Mouse (Mus musculus) cortical plate, adult 2 months (tissue): ENCODE data around the gene Myh7b. TPM values are rescaled to one million over a fixed set of nuclear protein-coding genes. Genes with fewer than 3 reads are reported as not detected.
A peak's percentile ranks its signal among the peaks of the same experiment; 100 is the strongest.

Experiments
- H3K27ac ChIP-seq: fragments of 200-500 bp; 2 replicates; pipeline ENCODE4 v1.5.1; 2012; ENCODE audit warnings: low read length, control low read depth, inconsistent platforms; ENCODE audit not compliant: insufficient read depth
- H3K4me1 ChIP-seq: fragments of 200-500 bp; 2 replicates; pipeline ENCODE4 v1.6.1; 2011; ENCODE audit warnings: low read length; ENCODE audit not compliant: control insufficient read depth, insufficient read depth
- H3K4me3 ChIP-seq: fragments of 200-500 bp; 2 replicates; pipeline ENCODE4 v1.5.1; 2011; ENCODE audit warnings: mild to moderate bottlenecking, low read length, control low read depth; ENCODE audit not compliant: insufficient read depth
- CTCF ChIP-seq: fragments of 200-500 bp; IDR thresholded peaks from 2 replicates; pipeline ENCODE4 v1.5.1; 2011; ENCODE audit warnings: mild to moderate bottlenecking, control low read depth, low read length; ENCODE audit not compliant: insufficient read depth; ENCODE audit errors: extremely low read depth
- POLR2A ChIP-seq: fragments of 200-500 bp; IDR thresholded peaks from 2 replicates; pipeline ENCODE4 v1.6.1; 2011; ENCODE audit warnings: mild to moderate bottlenecking, low read length, control low read depth; ENCODE audit not compliant: insufficient read depth; ENCODE audit errors: extremely low read depth
- polyA plus RNA-seq: library from polyadenylated mRNA; depleted of rRNA; stranded (reverse); fragments of >200 nt; gene quantifications from 2 replicates; pipeline ENCODE4 v1.2.3, GENCODE M21; 2012

Myh7b gene
- polyA plus RNA-seq, 1 experiment, result 10.5 TPM

DNA sequence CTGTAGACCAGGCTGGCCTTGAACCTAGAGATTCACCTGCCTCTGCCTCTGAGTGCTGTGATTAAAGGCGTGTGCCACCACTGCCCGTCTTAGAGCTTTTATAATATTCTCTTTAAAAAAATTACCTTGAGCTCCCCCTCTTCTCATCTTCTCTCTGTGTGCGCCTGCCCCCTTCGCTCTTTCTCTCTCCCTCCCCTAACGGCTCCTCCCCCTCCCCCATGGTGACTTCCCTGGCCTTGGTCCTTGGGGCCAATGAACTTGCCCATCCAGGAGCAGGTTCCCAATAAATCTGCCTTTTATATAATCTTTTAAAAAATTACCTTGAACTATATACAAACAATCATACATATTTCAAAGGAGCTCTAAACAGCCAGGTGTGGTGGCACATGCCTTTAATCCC, 28.0 kb upstream of the Myh7b start:
- TF ChIP-seq POLR2A (no peak), CTCF (no peak)
- no peaks in the 10 kb centered on the region for H3K4me1 ChIP-seq
- no peak overlapping the region for H3K27ac ChIP-seq
- H3K4me3 ChIP-seq, result no peak overlapping the region

DNA sequence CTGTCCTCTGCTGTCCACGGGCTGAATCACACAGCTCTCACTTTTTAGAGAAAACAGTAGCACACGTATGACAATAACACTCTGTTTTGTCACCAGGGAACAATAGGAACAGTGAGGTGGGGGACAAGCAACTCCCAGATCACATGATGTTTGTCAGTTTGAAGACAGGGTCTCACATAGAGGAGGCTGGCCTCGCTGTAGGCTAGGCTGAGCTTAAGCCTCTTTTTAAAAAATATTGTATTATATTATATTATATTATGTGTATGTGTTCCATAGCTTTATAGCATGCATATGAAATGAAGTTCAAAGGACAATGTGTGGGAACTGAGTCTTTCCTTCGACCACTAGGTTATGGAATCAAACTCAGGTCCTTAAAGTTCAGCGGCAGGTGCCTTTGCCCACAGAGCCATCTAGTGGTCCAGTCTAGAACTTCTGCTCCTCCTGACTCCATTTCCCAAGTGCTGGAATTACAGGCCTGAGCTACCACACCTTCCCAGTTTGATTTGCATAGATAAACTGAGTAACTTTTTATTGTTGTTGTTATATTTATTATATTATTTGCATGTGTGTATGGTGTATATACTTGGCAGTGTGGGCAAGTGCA, 27.0 kb upstream of the Myh7b start:
- Histone ChIP-seq H3K4me1 (no peaks in the 10 kb centered on the region), H3K4me3 (no peak overlapping the region), H3K27ac (no peak overlapping the region)
- TF ChIP-seq CTCF (peak; percentile 90), POLR2A (no peak)

DNA sequence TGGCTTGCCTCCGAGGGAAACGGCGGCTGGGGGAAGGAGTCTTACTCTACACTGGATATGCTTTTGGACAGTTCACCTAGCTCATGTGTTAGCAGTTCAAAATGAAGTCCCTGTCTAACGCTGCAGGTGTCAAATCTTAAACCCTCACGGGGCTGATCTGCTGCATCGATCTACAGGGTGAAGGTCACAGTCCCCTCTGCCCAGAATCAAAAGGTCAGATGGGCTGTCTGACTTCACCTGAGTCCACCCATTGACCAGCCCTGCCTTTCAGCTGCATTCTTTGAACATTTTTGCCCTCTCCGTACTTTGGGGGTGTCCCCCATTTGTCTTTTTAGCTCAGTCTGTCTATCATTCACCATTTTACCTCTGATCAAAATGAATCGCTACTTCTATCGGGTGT, 25.9 kb upstream of the Myh7b start:
- TF ChIP-seq CTCF (no peak), POLR2A (no peak)
- Histone ChIP-seq H3K27ac (no peak overlapping the region), H3K4me3 (no peak overlapping the region), H3K4me1 (no peaks in the 10 kb centered on the region)

DNA sequence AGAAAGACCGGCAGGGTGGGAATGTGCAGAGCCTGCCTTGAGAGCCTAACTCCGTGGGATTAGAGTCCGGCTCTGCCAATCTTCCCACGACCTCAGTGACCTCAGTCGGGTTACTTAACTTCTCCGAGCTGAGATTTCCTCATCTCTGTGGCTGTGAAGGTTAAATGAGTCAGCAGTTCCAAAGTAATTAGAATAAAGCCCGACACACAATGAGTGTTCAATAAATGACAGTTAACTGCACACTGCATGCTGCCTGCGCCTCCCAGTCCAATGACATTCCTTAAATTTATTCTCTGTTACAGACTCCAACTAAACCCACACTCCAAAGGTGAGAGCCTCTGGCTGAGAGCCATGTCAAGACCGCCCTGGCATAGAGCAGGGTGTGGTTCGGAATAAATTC, 25.5 kb upstream of the Myh7b start:
- TF ChIP-seq POLR2A (no peak), CTCF (no peak)
- Histone ChIP-seq H3K27ac (no peak overlapping the region), H3K4me1 (no peaks in the 10 kb centered on the region), H3K4me3 (no peak overlapping the region)

DNA sequence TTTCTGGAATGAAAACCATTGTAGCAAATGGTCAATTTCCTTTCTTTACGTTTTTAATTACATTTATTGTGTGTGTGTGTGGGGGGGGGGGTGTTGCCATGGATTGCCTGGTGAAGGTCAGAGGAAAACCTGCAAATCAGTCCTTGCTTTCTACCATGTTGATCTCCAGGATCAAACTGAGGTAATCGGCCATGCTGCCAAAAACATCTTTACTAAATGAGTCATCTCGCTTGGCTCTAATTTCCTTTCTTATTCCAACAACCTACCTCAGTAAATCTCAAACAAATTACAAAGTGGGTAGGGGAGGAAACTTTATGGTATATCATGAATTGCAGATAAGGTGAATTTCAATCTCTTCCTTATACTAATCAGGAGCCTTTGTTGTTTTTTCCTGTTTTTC, 22.9 kb upstream of the Myh7b start:
- Histone ChIP-seq H3K27ac (no peak overlapping the region), H3K4me3 (no peak overlapping the region), H3K4me1 (peaks cover 5% of the 10 kb centered on the region)
- TF ChIP-seq POLR2A, result no peak
- no peak for TF ChIP-seq CTCF

DNA sequence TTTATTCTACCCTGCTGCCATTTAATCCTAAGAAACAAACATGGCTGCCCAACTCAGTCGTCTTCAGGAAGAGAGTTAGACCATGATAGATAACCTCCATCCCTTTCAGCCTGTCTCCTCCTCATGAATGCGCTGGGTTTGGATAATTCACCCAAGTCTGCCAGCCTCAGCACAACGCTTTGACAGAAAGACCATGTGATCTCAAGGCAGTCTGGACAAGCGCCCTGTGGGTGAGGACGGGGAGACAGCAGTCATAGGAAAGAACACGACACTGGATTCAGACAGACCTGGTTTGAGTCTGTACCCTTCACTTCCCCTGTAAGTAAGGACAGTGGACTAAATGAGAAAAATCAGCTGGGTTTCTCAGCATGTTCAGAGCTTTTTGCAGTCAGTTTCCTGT, 21.5 kb upstream of the Myh7b start:
- TF ChIP-seq POLR2A, result no peak
- TF ChIP-seq CTCF, result no peak
- H3K4me1 ChIP-seq, result peaks cover 5% of the 10 kb centered on the region
- no peak overlapping the region for H3K27ac ChIP-seq
- H3K4me3 ChIP-seq, result no peak overlapping the region

DNA sequence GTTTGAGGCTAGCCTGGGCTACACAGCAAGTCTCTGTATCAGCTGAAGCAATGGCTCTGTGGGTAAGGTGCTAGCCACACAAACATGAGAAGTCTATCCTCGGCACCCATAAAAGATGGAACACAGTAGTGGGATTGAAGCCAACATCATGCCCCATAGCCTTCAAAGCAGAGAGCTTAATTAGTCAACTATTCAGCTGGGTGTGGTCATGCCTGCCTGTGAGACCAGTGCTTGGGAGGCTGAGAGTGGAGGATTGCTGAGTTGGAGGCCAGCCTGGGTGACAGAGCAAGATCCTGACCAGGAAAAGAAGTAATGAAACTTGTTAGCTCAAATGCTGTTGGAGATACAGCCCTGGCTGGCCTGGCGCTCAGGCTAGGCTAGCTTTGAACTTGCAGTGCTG, 20.1 kb upstream of the Myh7b start:
- no peak overlapping the region for H3K27ac ChIP-seq
- peaks cover 5% of the 10 kb centered on the region for H3K4me1 ChIP-seq
- TF ChIP-seq CTCF (no peak), POLR2A (no peak)
- no peak overlapping the region for H3K4me3 ChIP-seq

DNA sequence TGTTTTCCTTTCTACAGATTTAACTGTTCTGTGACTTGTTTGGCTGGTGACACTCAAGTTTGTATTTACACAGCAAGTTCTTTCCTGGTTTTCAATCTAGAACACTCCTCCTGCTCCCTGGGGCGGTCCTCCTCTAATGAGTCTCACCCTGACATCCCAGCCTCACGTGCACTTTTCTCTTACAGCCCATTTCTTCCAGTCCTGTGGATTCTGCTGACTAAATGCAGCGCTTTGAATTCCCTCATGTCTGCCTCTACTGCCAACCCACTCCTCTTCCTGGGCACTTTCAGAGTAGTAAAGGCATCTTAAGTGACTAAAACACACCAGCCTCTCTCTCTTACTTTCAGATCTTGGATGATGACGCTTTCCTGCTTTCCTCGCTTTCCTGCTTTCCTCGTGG, 19.3 kb upstream of the Myh7b start:
- peaks cover 5% of the 10 kb centered on the region for H3K4me1 ChIP-seq
- no peak overlapping the region for H3K27ac ChIP-seq
- H3K4me3 ChIP-seq, result peak overlapping the region; percentile 60
- no peak for TF ChIP-seq POLR2A
- no peak for TF ChIP-seq CTCF

DNA sequence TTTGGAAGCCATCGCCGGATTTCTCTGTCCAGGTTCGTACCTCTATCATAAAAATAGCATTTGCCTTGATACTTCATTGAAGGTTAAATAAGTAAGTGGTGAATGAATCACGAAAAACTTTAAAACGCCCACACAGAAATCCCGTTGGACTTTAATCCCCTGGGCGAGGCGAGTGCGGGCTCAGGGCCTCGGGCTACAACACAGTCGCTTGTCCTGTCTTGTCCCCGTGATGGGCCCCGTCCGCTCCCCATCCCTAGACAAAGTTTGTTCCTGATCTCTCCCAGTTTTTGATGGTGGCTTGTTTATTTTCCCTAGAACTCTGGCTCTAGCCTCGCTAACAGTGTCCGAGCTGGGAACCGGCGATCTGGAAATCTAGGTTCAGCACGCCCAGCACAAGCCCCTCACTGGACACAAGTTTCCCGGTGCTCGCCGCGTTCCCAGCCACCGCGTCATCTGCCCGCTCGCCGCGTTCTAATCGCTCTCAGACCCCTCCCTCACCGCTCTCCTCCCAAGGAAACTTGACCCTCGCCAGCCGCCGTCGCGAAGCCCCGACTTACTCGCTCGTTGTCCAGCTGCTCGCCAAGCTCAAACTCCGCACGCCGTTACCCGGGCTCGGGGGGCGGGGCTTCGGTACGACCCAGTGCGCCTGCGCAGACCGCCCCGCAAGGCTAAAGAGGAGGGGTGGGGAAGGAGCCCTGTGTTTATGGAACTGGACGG, 18.7 kb upstream of the Myh7b start, which contains the start of gene Gss:
TSS of gene Gss (minus strand) at position 674 of the 717 bp plus-strand sequence.
- peak within 1 kb of the TSS; percentile 60 for H3K4me3 ChIP-seq
- H3K27ac ChIP-seq, result peak within 1 kb of the TSS; percentile 44; the same call in 1 of the 2 replicates
- peaks cover 5% of the 10 kb centered on the region for H3K4me1 ChIP-seq
- TF ChIP-seq POLR2A (peak; percentile 67; the same call in 1 of the 2 replicates), CTCF (no peak)

DNA sequence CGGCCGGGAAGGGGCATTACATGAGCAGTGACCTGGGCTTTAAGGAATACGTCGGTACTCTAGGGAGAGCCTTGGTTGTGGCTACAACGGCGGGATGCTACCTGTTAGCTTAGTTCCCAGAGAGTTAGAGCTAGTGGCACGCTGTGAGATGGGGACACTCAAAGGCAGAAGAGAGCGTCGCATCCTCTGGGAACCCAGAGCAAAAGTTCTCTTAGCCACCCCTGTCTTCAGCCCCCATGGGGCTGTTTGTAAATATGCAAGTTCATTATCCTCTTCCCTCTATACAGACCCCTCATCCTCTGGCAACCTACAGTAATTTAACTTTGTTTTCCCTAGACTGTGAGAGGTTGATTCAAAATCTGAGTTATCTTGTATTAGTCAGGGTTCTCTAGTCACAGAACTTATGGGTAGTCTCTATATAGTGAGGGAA, 18.1 kb upstream of the Myh7b start:
- peaks cover 5% of the 10 kb centered on the region for H3K4me1 ChIP-seq
- TF ChIP-seq POLR2A, result no peak; the same call in 1 of the 2 replicates
- no peak for TF ChIP-seq CTCF
- peak overlapping the region; percentile 60 for H3K4me3 ChIP-seq
- H3K27ac ChIP-seq, result no peak overlapping the region
